Mouse (Mus musculus): ENCODE results near the gene Artn.

DNA sequence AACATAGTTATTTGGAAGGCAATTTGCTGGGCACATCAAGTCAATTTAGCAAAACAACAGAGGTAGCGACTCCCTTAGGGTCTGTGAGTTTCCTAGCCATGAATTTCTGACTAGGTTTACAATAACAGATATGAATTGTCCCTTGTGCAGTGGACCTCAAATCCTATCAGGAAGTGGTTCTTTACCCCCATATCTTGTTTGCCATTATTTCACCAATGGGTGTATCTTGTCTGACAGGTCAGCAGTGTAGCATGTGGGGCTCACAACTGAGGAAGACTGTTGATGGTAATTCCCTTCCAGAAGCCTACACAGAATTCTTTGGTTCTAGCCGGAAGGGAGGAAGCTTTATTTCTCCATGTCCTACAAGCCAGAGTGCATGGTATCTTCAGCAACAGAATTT lies 8.2 kb downstream of the Artn start:
- TF ChIP-seq CTCF (conservative IDR thresholded peaks at IDR 0.05; ENCODE audit: insufficient read depth, insufficient read length, low read depth, low read length), result no peak
- no peak for TF ChIP-seq POLR2A (IDR thresholded peaks at IDR 0.05; ENCODE audit: low read depth, low read length)
